Mouse (Mus musculus) CH12F3 (cell line): Measurements from ENCODE around the gene Id1.

Experiments
- in situ Hi-C: fragments of 300-500 bp; cut with MboI; formaldehyde crosslinking; loops from 2 replicates; pipeline ENCODE4 v1.14.3; 2020; ENCODE audit warnings: low sequenced_read_pairs

Gene Id1

GRCm38 (mm10) chr2:152782656-152783055 lies 46.6 kb downstream of the Id1 start:
- in situ Hi-C loops = no loop called here

DNA sequence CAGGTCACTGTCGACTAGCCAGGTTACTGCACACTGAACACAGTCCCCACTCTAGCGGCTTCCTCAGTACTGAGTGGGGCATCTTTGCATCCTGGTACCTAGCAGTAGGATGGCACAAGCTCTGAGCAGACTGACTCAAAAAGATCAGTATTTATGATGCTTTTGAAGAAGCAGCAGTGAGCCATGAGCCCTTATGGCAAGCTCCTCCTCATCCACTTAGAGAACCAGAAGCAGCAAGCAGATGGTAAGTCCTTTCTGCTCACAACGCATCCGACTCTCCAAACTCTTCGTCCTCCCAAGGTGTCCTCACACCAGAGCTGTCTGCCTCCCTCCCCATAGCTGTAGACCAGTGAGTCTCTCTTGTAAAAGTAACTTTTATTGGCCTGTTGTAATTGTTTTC lies 47.2 kb downstream of the Id1 start:
- in situ Hi-C loops = no loop called here

DNA sequence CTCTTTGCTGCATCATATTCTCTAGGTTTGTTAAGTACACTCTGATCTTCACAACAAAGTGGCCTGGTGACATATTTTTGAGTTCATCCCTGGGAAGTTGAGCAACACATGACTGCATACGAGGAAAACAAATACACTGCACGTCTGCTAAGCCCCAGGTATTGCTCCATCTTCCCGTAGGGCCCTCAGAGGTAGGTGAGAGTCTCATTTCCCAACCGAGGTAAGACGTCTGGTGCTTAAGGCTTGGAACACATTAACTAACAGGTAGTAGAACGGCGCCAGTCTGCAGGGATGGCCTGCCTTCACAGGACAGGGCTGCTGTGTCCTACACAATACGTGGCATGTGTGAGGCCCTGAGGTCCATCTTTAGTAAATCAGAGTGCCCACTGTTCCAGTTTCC lies 48.6 kb downstream of the Id1 start:
- in situ Hi-C loops = no loop called here

GRCm38 (mm10) chr2:152785446-152786350 lies 49.6 kb downstream of the Id1 start:
- in situ Hi-C loops = no loop called here
